Mouse (Mus musculus): ENCODE measurements around the gene Ackr2.
A peak's percentile ranks its signal among the peaks of the same experiment; 100 is the strongest.

Gene Ackr2

DNA sequence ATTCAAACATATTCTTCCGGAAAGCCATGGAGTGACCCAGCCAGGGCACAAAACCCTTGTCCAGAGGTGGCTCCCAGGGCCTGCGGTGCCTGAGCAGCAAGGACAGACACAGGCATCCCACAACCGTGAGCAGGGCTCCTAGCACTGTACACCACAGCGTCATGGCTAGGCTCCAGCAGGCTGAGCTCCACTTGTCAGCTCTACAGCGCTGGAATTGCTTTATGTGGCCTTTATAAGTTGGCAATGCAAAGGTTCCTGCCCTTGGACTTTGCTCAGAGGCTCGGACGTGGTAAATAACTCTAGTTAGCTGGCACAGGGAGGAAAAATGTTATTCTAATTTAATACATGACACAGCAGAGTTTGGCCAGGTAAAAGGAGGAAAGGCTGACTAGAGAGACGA lies 17.9 kb downstream of the Ackr2 start, which contains the start of gene Cyp8b1:
Cyp8b1 (minus strand) TSS at position 204 of the 400 bp plus-strand sequence.
- no peak for DNase-seq (ENCODE audit: low read depth, low spot score)

DNA sequence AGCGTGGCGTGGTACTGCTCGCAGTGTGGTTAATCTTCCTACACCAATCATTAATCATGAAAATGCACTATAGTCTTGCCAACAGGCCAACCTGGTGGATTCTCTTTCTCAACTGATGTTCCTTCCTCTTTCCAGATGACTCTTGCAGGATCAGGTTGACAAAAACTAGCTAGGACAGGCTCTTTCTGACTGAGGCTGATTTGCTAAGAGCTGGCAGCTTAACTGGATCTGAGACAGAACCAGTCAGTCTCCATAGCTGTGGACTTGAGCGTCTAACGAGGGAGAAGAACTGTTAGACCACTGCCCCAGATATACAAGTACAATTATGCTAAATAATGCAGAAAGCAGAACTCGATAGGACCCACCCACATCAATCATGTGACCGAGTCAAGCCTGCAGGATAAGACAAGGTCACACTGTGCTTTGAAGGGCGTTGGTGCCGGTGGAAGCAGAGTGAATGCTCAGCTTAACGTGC lies 20.9 kb downstream of the Ackr2 start:
- no peak for DNase-seq (ENCODE audit: low read depth, low spot score)

DNA sequence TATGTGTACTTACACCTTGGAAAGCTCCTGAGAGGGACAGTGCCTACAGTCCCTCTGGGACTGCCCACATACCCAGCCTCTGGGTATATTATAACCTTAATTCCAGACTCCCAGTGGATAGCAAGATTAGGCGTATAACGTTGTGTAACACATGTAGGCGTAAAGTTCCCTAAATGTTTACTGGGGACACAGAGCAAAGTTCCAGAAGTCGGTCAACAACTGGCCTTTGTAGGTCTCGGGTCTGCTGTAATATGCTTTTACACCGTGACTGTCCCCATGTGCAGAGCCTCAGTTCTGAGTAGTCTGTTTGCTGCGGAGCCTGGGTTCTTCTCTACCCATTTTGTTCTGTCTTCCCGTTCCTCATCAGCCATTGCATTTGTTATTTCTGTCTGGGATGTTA lies 25.3 kb downstream of the Ackr2 start:
- DNase-seq (ENCODE audit: low read depth, low spot score) = no peak

DNA sequence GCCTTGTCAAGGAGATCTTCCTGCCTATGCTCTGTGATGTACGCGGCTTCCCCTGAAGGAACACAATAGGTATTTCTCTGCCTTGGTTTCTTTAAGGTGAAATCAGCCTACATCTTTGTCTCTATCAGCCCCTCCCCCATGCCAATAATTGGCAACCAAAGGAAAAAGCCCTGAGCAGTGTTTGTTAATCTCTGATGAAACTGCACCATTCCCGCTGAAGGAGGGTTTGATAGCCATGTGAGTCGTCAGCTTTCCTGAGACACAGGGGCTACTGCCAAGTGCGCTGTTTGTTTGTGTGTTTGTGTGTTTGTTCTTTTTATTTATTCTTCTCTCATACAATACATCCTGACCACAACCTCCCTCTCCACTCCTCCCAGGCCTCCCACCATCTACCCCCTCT lies 25.8 kb downstream of the Ackr2 start:
- DNase-seq (ENCODE audit: low read depth, low spot score) = no peak

DNA sequence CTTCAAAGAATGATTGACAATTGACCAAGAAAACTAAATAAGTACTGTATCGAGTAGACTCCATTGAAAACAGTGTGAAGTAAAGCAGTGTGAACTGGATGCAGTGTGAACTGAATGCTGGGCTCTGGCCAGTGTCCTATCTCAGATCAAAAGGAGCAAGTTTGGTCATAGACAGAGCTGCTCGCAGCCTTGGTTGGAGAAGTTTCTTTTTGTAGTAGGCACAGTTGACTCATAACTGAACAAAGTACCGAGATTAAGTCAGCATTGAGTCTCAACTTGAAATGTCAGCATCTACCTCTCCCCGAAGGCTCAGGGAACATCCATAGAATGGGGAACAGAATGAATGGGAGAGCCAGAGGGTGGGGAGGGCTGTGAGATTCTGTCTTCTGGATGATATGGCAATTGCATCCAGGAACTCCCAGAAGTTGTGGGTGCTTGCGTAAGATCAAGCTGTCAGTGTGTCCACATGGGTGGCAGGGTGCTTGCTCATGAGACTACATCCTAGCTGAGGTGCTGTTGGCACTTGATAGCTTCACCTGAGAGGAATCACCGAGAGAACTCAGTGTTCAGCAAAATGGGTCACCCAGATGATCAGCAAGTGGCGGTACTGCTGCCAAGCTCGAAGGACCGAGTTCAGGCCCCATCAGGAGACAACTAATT lies 26.9 kb downstream of the Ackr2 start:
- DNase-seq (ENCODE audit: low read depth, low spot score) = no peak

DNA sequence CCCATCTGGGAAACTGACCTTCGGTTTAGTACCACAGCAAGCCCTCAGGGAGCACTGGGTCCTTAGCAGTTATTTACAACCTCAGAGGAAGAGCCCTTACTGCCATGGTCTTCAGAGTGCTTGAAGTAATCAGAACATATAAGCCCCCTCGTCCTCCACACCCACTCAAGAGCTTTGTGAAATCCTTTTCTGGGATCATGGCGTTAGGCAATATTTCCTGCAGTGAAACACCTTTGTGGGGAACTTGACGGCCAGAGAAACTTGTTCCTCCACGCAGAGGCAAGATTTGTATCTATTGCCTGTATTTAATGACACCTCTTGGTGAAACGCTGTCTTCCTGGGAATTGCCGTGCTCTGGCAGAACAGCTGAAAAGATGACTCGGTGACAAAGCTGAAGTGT lies 27.8 kb downstream of the Ackr2 start:
- no peak for DNase-seq (ENCODE audit: low read depth, low spot score)

GRCm38 (mm10) chr9:121926634-121927405 lies 28.7 kb downstream of the Ackr2 start:
- DNase-seq (ENCODE audit: low read depth, low spot score) = no peak

- DNase-seq (ENCODE audit: low read depth, low spot score) = no peak
Measured at GRCm38 (mm10) chr9:121927721-121928120, 29.6 kb downstream of the Ackr2 start.

DNA sequence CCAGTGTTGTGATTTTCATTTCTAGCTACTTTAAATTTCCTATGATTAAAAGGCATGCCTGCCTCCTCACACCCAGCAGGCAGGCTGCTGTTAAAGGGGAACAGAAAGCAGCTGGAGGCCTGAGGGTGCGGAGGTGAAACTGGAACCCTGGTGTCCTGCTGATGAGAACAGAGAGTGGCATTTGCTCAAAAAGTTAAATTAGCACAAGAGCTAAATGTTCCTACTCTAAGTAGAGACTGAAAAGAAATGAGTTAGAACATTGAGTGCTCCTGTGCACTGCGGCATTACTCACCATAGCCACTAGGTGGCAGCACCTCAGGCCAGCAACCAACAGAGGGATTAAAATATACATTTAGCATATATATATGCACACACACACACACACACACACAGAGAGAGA lies 30.3 kb downstream of the Ackr2 start:
- peak; percentile 54 for DNase-seq (ENCODE audit: low read depth, low spot score)

DNA sequence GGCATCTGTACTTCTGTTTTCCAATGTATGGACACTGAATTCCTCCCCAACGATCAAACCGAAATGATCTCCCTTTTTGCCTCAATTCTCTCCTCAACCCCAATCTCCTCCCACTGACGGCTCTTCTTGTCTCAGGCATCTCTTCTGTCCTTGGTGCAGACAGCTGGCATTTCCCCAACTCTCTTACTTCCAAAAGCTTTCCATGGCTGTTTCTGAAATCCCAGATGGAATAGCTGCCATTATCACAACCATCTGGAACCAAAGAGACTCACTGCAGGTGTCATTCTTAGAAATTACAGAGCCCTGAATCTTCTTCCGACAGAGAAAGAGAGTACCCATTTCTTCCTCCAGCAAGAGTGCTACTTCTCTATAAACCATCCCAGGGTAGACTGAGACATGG lies 36.7 kb downstream of the Ackr2 start:
- DNase-seq (ENCODE audit: low read depth, low spot score) = no peak

DNA sequence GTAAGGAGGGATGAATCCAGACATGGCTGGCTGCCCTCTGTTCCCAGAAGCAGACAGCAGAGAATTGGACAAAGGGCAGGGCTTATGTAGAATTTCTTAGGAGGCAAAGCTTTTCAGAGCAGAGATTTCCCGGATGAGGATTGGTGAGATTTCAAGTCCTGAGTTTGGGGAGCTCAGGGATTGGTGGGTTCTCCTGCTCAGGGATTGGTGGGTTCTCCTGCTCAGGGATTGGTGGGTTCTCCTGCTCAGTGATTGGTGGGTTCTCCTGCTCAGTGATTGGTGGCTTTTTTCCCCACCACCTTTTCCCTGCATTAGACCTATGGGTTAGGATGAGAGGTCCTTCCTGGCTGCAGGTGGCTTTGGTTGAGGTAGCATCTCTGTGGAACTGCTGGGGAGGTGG lies 38.8 kb downstream of the Ackr2 start:
- DNase-seq (ENCODE audit: low read depth, low spot score) = peak; percentile 15

GRCm38 (mm10) chr9:121937451-121937864 lies 39.3 kb downstream of the Ackr2 start:
- no peak for DNase-seq (ENCODE audit: low read depth, low spot score)

GRCm38 (mm10) chr9:121937944-121938355 lies 39.8 kb downstream of the Ackr2 start:
- DNase-seq (ENCODE audit: low read depth, low spot score) = peak; percentile 61

DNA sequence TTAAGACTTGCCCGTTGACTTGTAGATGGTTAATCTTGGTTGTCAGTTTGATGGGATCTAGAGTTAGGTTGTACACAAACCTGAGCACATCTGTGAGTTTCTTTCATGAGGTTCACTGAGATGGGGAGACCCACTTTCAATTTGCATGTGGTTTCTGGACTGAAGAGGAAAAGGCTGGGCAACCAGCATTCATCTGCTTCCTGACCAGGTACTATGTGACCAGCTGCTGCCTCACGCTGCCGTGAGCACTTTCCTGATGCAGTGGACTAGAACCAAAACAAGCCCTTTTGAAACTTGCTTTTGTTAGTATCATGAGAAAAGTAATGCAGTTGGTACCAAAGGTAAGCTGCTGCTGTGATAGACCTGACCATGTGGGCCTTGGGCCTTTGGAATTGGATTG lies 44.9 kb downstream of the Ackr2 start:
- DNase-seq (ENCODE audit: low read depth, low spot score) = no peak

DNA sequence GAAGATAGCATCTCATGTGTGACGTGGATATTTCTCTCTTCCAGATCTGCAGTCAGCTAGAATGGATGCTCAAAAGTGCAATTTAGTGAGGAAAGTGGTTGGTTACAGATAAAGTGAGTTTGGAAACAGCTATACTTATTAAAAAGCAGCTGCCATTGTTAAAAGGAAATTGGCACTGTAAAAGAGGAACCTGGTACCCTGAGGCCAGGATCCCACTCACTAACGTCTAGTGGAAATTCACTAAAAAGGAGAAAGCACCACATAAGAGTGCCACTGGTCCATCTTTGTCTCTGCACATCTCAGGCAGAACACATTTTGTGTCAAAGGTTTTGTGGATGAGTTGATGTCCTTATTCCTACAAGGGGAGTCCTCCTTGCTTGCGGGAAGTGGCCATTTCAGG lies 45.5 kb downstream of the Ackr2 start:
- no peak for DNase-seq (ENCODE audit: low read depth, low spot score)

GRCm38 (mm10) chr9:121947784-121948183 lies 49.6 kb downstream of the Ackr2 start:
- peak; percentile 32 for DNase-seq (ENCODE audit: low read depth, low spot score)

DNA sequence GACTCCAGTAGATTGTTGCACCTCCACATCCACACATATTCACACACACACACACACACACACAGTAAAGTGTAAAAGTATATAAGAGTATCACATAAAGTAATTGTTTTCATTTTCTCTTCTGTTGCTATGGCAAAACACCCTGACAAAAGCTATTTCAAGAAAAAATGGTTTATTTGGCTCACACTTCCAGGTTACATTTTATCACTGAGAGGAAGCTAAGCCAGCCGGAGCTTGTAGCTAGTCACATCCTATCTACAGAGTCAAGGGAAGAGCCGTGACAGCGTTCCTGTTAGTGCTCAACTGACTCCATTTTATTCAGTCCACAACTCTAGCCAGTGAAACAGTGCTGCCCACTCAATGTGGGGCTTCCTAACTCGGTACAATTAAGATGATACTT lies 50.3 kb downstream of the Ackr2 start:
- no peak for DNase-seq (ENCODE audit: low read depth, low spot score)

GRCm38 (mm10) chr9:121950418-121951113 lies 52.4 kb downstream of the Ackr2 start, which contains the start of gene Fam198a:
TSS of gene Fam198a (plus strand) at chr9:121950988.
- DNase-seq (ENCODE audit: low read depth, low spot score) = peak; percentile 23

DNA sequence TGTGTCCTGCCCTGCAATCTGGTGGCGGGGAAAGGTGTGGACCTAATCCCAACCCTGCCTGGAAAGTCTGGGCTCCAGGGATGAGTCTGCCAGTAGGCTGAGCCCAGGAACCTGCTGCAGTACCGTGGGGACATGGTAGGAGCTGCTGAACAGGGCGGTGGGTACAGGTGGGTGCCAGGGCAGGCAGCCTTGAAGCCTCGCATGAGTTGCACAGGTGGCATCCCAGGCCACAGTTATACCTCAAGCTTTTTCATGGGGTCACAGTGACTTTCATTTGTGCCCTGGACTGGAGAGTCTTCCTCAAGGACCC lies 52.9 kb downstream of the Ackr2 start:
- no peak for DNase-seq (ENCODE audit: low read depth, low spot score)

- DNase-seq (ENCODE audit: low read depth, low spot score) = no peak
Measured at GRCm38 (mm10) chr9:121952596-121952995, 54.4 kb downstream of the Ackr2 start.

- DNase-seq (ENCODE audit: low read depth, low spot score) = peak; percentile 22
Measured at GRCm38 (mm10) chr9:121959966-121960635, 61.9 kb downstream of the Ackr2 start.

Data from mesoderm, embryonic 11.5 days (tissue).